Mouse (Mus musculus) embryonic stem cell, embryonic (primary cell): Measurements from ENCODE around the gene Acyp2.
"Not testable (repeated sequence)": the region's sequence is repeated elsewhere in the genome, so short reads cannot be mapped to it uniquely, and the experiment has no call there.

ENCODE experiments used
- CTCF ChIA-PET, 4 experiments: fragments of 300-600 bp in 2 of 4; fragments of 350-600 bp in 2 of 4; sonication (Branson Sonifier 250); formaldehyde crosslinking; loops; one replicate each; lab custom pipeline; 2022; ENCODE audit warnings: inconsistent platforms in 2 of 4; lab: Charles Lee
- POLR2A ChIA-PET, 4 experiments: fragments of 300-600 bp in 2 of 4; fragments of 350-600 bp in 2 of 4; sonication (Branson Sonifier 250); formaldehyde crosslinking; loops; one replicate each; lab custom pipeline; 2022; ENCODE audit warnings: antibody characterized with exemption in 4 of 4, inconsistent platforms in 1 of 4; lab: Charles Lee

Gene Acyp2

DNA sequence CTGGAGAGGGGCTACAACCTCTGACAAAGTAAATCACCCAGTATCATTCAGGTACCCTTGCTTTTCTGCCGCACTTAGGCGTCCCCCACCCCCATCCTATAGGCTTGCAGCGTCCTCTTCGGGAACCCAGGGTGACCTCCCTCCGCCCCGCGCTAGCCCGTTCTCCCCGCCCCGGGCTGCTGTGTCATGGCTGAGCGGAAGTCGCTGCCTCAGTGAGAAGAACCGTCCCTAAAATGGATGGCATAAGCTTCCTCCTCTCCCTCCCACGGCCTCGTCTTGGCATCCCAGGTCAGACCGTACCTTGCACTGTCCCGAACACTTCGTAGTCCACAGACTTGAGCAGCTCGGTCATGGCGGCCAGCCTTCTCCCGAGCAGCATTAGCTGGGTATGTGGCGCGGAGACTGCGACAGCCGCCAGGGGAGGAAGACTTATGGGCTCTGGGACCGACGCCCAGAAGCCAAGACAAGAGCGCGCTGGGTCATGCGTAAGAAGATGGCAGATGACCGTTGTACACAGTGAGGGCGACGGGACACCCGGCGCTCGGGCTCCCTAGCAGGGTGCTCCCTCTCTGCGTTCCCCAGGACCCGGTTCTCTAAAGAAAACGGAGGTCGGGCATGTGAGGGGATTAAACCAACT lies at the start of gene Acyp2:
Gene Acyp2, minus strand, starts transcription at position 587 of the 637 bp plus-strand sequence.
- ChIA-PET CTCF (interaction anchor here in 1 of 4 experiments (0.6 kb wide), 1 partner anchor 746 kb away, joined by 3 read pairs; no protein-coding TSS in a partner anchor), POLR2A (interaction anchor here (0.6 to 2.7 kb wide), 24 partner anchors 12 to 1109 kb away, joined by 3 to 16 read pairs (median 3); partner anchors contain the start of genes Asb3 (in 1 of the 4), Gpr75 (in 1 of the 4) and Psme4 (in 1 of the 4))

DNA sequence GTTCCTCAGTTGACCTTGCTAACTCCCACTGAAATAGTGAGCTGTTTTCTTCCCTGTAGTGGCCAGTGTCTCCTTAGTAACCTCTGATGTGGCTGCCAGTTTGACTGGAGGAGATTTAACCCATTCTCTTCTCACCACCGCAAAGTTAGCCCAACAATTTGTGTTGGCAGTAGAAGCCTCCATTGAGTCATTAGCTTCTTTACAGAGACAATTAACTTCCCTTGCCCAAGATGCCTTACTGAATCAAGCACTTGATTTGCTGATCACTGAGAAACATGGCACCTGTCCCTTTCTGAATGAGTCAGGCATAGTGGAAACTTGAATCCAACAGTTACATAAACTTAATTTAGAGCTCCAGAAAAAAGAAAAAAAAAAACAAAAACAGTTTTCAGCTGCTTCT lies 40.0 kb upstream of the Acyp2 start:
- POLR2A ChIA-PET = no interaction called here
- CTCF ChIA-PET = no interaction called here

- POLR2A ChIA-PET = no interaction called here
- CTCF ChIA-PET = no interaction called here
These were observed 26.7 kb upstream of the Acyp2 start for GRCm38 (mm10) chr11:30676086-30676485.

DNA sequence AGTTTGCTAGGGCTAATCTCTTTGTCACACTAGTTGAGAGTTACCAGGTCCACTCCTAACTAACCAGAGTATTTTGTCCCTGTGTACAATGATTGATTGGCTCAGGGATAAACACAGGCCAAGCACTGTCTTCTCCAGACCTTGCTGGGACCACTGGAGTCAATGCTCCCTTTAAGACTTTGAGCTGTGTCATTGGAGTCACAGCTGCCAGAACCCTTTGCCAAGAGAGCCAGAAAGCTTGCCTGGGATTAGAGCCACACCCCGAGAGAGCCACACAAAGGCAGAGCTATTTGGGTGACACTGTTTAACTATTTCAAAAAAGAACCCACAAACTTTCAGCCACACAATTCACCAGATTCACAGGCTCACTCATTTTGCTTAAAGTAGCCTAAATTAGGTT lies 23.3 kb upstream of the Acyp2 start:
- POLR2A ChIA-PET = interaction anchor here in 1 of 4 experiments (1.7 kb wide), 1 partner anchor 24 kb away, joined by 5 read pairs; the partner anchor contains the start of gene Acyp2

GRCm38 (mm10) chr11:30663001-30663400 lies 13.6 kb upstream of the Acyp2 start:
- CTCF ChIA-PET = no interaction called here
- POLR2A ChIA-PET = no interaction called here

More for the DNA sequence above, 23.3 kb upstream of the Acyp2 start:
- CTCF ChIA-PET = no interaction called here

DNA sequence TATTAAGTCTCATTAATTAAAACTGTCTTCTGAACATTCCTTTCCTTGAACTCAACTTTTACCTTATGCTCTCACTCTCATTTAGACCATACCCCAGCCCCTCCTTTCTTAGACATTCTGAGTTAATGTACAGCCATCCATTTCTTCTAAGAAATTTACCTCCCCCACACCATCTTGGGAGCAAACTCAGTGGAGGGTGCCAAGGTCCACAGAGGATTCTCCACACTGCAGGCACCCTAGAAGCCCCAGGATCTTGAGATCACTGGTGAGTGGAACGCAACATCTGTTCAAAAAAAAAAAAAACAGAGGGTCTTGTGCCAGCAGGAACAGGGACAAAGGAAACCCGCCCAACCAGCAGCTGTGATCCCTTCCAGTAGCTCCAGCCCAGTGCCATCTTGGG lies 13.2 kb upstream of the Acyp2 start:
- POLR2A ChIA-PET = no interaction called here
- CTCF ChIA-PET = no interaction called here

- ChIA-PET POLR2A (no interaction called here), CTCF (interaction anchor here in 1 of 4 experiments (0.5 to 1.4 kb wide), 3 partner anchors 59 to 420 kb away, joined by 3 to 5 read pairs (median 3); no protein-coding TSS in a partner anchor)
These were observed 7.7 kb upstream of the Acyp2 start for GRCm38 (mm10) chr11:30657069-30657468.

DNA sequence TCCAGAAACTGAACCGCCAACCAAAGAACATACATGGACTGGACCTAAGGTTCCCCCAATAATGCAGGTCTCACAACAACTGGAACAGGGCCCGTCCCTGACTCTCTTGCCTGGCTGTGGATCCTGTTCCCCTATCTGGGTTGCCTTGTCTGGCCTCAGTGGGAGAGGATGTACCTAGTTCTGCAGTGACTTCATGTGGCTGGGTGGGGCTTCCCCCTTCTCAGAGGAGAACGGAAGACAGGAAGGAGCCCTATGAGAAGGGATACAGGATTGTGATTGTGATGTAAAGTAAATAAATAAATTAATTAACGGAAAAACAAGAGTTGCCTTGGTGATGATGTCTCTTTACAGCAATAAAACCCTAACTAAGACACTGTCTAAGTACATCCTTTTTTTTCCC lies 6.7 kb upstream of the Acyp2 start:
- CTCF ChIA-PET = interaction anchor here in 1 of 4 experiments (1.4 kb wide), 1 partner anchor 418 kb away, joined by 5 read pairs; no protein-coding TSS in a partner anchor
- POLR2A ChIA-PET = no interaction called here

- CTCF ChIA-PET = interaction anchor here in 1 of 4 experiments (0.7 kb wide), 1 partner anchor 391 kb away, joined by 3 read pairs; no protein-coding TSS in a partner anchor
- POLR2A ChIA-PET = interaction anchor here in 2 of 4 experiments (1.8 to 2.7 kb wide), 3 partner anchors 99 to 105 kb away, joined by 6 to 16 read pairs (median 10); no protein-coding TSS in a partner anchor
These were observed 1.0 kb upstream of the Acyp2 start for GRCm38 (mm10) chr11:30650416-30650815.

DNA sequence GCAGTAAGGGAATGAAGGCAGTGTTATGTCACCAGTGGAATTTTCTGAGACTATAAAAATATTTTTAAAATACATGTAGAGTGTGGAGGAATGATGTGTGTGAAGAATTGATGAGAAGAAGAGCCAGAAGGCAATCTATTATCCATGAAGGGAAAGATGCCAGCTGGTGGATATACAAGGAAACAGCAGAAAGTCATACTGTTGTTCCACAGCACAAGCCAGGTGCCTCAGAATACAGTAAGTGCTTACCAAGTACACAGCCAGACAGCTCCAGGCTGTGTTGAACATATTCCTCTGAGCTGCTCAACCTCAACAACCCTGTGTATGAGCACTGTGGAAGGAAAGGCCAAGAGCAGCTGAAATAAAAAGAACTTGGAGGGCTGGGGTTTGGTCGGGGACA lies 13.7 kb downstream of the Acyp2 start:
- CTCF ChIA-PET = no interaction called here
- POLR2A ChIA-PET = interaction anchor here in 1 of 4 experiments (1.4 kb wide), 1 partner anchor 13 kb away, joined by 7 read pairs; the partner anchor contains the start of gene Acyp2

DNA sequence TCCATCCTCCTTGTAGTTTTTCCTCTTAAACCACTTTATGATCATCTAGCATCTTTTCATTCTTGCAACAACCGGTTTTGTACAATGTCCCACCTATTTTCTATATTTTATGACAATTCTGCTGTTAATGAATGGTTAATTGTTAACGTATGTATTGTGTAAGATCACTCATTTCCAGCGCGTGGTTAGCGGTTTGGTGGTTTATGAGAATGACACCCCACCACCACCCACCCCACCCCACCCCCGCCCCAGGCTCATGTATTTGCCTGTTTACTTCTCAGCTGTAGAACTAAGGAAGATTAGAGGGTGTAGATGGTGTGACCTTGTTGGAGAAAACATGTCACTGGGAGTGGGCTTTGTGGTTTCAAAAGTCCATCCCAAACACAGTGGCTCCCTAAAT lies 18.9 kb downstream of the Acyp2 start:
- POLR2A ChIA-PET = no interaction called here
- CTCF ChIA-PET = no interaction called here

DNA sequence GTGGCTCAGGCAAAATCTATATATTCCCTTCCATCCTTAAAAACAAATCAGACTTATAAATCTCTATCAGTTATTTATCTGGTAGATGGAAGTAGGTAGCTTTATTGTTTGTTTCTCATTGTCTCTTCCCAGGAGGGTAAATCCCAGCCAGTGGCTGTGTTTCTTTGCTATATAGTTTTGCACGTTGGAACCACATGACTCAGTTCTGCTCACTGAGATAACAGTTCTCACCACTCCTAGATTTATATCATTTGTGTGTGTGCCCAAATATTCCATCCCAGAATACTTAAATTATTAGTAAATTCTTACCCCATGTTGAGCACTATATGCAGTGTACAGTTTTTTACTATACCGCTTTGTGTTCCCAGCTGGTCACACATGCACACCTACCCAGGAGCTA lies 26.2 kb downstream of the Acyp2 start:
- ChIA-PET CTCF (no interaction called here), POLR2A (no interaction called here)

GRCm38 (mm10) chr11:30621386-30622363 lies 27.7 kb downstream of the Acyp2 start:
- CTCF ChIA-PET, POLR2A ChIA-PET: not testable (repeated sequence)

DNA sequence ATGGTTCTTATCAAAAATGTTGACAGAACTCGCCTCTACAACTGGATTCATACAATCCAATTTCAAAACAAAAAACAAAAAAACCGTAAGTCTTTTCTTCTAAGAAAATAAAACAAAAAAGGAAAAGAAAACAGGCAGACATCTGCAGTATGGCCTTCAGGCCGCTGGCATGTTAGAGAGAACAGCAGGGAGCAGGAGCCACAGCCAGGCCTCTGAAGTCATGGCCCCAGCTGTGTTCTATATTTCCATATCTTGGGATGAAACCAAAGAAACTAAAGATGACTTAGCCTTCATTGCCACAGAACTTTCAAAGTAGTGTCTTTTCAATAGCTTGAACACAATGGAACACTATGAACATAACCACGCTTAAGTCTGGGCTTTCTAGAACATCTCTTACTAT lies 31.2 kb downstream of the Acyp2 start:
- POLR2A ChIA-PET = interaction anchor here in 1 of 4 experiments (0.6 kb wide), 1 partner anchor 9 kb away, joined by 3 read pairs; no protein-coding TSS in a partner anchor
- CTCF ChIA-PET = no interaction called here

DNA sequence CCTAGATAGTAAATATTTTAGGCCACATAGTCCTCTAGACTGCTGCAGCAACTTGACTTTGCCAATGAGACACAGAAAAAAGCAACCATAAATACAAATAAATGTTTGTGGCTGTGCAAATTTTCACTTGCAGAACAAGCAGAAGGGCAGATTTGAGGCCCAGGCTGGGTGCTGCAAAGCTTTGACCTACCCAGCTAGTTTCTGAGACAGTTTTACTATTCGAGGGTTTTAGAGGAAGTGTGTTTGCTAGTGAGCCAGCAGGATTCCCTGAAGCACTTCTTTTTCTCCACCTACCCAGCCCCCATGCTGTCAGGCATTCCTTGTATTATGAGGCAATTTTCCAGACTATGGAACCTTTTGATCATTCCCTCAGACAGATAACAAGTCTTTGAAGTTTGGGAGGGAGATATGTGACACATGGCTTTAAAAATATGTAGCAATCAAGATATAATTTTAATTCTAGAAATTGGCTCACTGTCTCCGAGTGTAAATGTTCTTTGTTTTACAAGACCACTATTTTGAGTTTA lies 31.8 kb downstream of the Acyp2 start:
- ChIA-PET POLR2A (no interaction called here), CTCF (no interaction called here)

DNA sequence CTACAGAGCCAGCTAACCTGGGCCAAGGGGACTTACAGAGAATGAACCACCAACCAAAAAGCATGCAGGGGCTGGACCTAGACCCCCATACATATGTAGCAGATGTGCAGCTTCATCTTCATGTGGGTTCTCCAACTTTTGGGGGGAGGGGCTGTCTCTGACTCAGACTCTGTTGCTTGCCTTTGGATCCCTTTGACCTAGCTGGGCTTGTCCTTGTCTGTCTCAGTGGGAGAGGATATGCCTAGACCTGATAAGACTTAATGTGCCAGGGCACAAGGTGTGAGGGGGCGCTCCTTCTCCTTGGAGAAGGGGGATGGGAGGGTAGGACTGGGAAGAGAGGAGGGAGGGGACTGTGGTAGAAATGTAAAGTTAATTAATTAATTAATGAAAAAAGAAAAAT lies 33.4 kb downstream of the Acyp2 start:
- ChIA-PET POLR2A (no interaction called here), CTCF (no interaction called here)

- CTCF ChIA-PET = interaction anchor here in 1 of 4 experiments (0.6 kb wide), 1 partner anchor 34 kb away, joined by 8 read pairs; no protein-coding TSS in a partner anchor
- POLR2A ChIA-PET = no interaction called here
These were observed 35.4 kb downstream of the Acyp2 start for GRCm38 (mm10) chr11:30613916-30614546.

DNA sequence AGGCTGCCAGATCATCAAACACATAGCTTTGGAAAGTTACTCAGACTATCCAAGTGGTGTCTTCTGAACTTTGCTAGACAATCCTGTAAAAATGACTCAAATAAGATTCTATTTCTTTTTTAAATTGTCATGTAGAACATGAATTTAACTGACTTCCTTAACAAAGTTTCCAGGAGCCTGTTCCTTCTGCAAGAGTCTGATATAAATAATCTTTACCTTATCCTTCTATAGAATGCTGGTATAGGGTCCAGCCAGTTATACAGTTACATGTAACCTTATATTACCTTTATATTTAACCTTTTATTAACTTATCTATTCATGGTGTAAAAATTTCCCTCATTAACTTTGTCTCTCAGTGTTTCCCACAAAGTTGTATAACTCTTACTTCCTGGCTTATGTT lies 36.7 kb downstream of the Acyp2 start:
- CTCF ChIA-PET = no interaction called here
- POLR2A ChIA-PET = no interaction called here

DNA sequence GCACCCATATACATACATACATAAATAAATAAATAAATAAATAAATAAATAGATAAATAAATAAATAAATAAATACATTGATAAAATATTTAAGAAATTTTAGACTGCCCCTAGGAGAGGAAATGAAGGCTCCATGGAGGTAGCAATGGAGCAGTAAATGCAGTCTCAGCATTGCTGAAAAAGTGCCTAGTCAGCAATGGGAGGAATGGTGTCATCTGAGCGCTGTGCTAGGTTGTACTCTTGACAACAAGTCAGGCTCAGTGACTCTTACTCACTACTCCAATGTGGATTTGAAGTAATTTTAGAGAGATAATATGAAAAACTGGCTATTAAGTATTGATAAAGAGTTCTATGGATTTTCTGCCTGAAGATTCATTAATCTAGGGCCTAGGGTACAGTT lies 40.1 kb downstream of the Acyp2 start:
- ChIA-PET POLR2A (no interaction called here), CTCF (interaction anchor here in 1 of 4 experiments (0.6 kb wide), 2 partner anchors 10 to 1203 kb away, joined by 3 read pairs; no protein-coding TSS in a partner anchor)
